Mouse (Mus musculus) megakaryocyte, adult 5-6 weeks (primary cell): ENCODE results near the gene Ssu72. TPM values are rescaled to one million over a fixed set of nuclear protein-coding genes. Genes with fewer than 3 reads are reported as not detected.
"Not testable (repeated sequence)": the region's sequence is repeated elsewhere in the genome, so short reads cannot be mapped to it uniquely, and the experiment has no call there.

Source experiments
- ATAC-seq: 2 replicates; pipeline ENCODE4 v1.8.0; 2016; ENCODE audit warnings: mild to moderate bottlenecking, inconsistent platforms; ENCODE audit not compliant: poor library complexity, severe bottlenecking
- total RNA-seq, 2 experiments: library from RNA; stranded (forward) in 1 of 2; stranded (reverse) in 1 of 2; fragments of 153-499, 151-499 nt in 1 of 2; fragments of 221-1000, 200-1000 nt in 1 of 2; gene quantifications; 2 replicates each; pipeline versions ENCODE4 v1.2.3 to v1.2.4; 2015 to 2017

The Ssu72 gene
- total RNA-seq, 2 experiments from 2014 or later, result 132 to 133 TPM

GRCm38 (mm10) chr4:155696261-155697255 is 8.0 kb upstream of the Ssu72 start:
- ATAC-seq, result no peak

GRCm38 (mm10) chr4:155700425-155700824 is 4.2 kb upstream of the Ssu72 start:
- ATAC-seq, result peak; percentile 33; the same call in 1 of the 2 replicates

- ATAC-seq, result no peak
Observed at GRCm38 (mm10) chr4:155703425-155703929, 1.1 kb upstream of the Ssu72 start.

- peak; percentile 43; the same call in 1 of the 2 replicates for ATAC-seq
Observed at GRCm38 (mm10) chr4:155705592-155705929, 961 bp downstream of the Ssu72 start.

GRCm38 (mm10) chr4:155708582-155708981 is 4.0 kb downstream of the Ssu72 start:
- ATAC-seq, result no peak

GRCm38 (mm10) chr4:155708988-155709387 is 4.4 kb downstream of the Ssu72 start:
- ATAC-seq, result no peak

- peak; percentile 52; the same call in 1 of the 2 replicates for ATAC-seq
Observed at GRCm38 (mm10) chr4:155710521-155711252, 6.1 kb downstream of the Ssu72 start.

- ATAC-seq, result peak; percentile 60
Observed at GRCm38 (mm10) chr4:155721668-155722083, 17.1 kb downstream of the Ssu72 start.

- ATAC-seq, result no peak
Observed at GRCm38 (mm10) chr4:155727993-155728392, 23.4 kb downstream of the Ssu72 start.

- ATAC-seq, result no peak
Observed at GRCm38 (mm10) chr4:155733267-155733666, 28.7 kb downstream of the Ssu72 start.

GRCm38 (mm10) chr4:155734350-155734941 is 29.8 kb downstream of the Ssu72 start, which contains the start of gene Tmem240:
Gene Tmem240, plus strand, starts transcription at chr4:155734800.
- ATAC-seq, result peak; percentile 89

- ATAC-seq, result 0 out of 2 replicates have a peak, but pooled peaks have one; percentile 5
Observed at GRCm38 (mm10) chr4:155734951-155735702, 30.5 kb downstream of the Ssu72 start.

- ATAC-seq, result no peak
Observed at GRCm38 (mm10) chr4:155735788-155736187, 31.2 kb downstream of the Ssu72 start.

GRCm38 (mm10) chr4:155736421-155736820 is 31.8 kb downstream of the Ssu72 start:
- no peak for ATAC-seq

- no peak for ATAC-seq
Observed at GRCm38 (mm10) chr4:155738262-155738661, 33.7 kb downstream of the Ssu72 start.

- ATAC-seq, result no peak
Observed at GRCm38 (mm10) chr4:155739152-155739551, 34.6 kb downstream of the Ssu72 start.

- ATAC-seq, result no peak
Observed at GRCm38 (mm10) chr4:155739741-155740636, 35.4 kb downstream of the Ssu72 start.

GRCm38 (mm10) chr4:155740681-155741080 is 36.1 kb downstream of the Ssu72 start:
- ATAC-seq, result not testable (repeated sequence)

- no peak for ATAC-seq
Observed at GRCm38 (mm10) chr4:155742684-155743083, 38.1 kb downstream of the Ssu72 start.
